Mouse (Mus musculus) embryonic facial prominence, embryonic 15.5 days (tissue): ENCODE data around the gene Fam107b. TPM values are rescaled to one million over a fixed set of nuclear protein-coding genes. Genes with fewer than 3 reads are reported as not detected.

Source experiments
- ATAC-seq: fragments of 200-750 bp; cut with Nextera tagmentation; 2 replicates; pipeline ENCODE4 v1.8.0; 2017; ENCODE audit warnings: low read depth, moderate TSS enrichment; ENCODE audit not compliant: insufficient number of reproducible peaks, low FRiP score, low TSS enrichment
- H3K27ac ChIP-seq: fragments of 300-500 bp; sonication (generic); replicated peaks from 2 replicates; pipeline ENCODE4 v1.5.1; 2015; ENCODE audit warnings: mild to moderate bottlenecking, inconsistent platforms
- H3K27me3 ChIP-seq: fragments of 300-500 bp; sonication (generic); 2 replicates; pipeline ENCODE4 v1.6.1; 2015; ENCODE audit warnings: inconsistent platforms
- H3K36me3 ChIP-seq: fragments of 300-500 bp; sonication (generic); 2 replicates; pipeline ENCODE4 v1.6.1; 2015; ENCODE audit warnings: mild to moderate bottlenecking, inconsistent platforms
- H3K4me1 ChIP-seq: fragments of 300-500 bp; sonication (generic); 2 replicates; pipeline ENCODE4 v1.6.1; 2015; ENCODE audit warnings: inconsistent platforms
- H3K4me2 ChIP-seq: fragments of 300-500 bp; sonication (generic); replicated peaks from 2 replicates; pipeline ENCODE4 v1.6.1; 2015; ENCODE audit warnings: mild to moderate bottlenecking, inconsistent platforms
- H3K4me3 ChIP-seq: fragments of 300-500 bp; sonication (generic); replicated peaks from 2 replicates; pipeline ENCODE4 v1.5.1; 2015; ENCODE audit warnings: mild to moderate bottlenecking, inconsistent platforms
- H3K9ac ChIP-seq: fragments of 300-500 bp; sonication (generic); 2 replicates; pipeline ENCODE4 v1.6.1; 2015; ENCODE audit warnings: inconsistent platforms
- H3K9me3 ChIP-seq: fragments of 300-500 bp; sonication (generic); replicated peaks from 2 replicates; pipeline ENCODE4 v1.6.1; 2016; ENCODE audit warnings: inconsistent platforms
- WGBS: fragments of 180-500 bp; shearing (Covaris S2); methylation state at CpG from one replicate; pipeline ENCODE4 v1.1.7; 2015; 5-methylcytosine and 5-hydroxymethylcytosine counted together
- polyA plus RNA-seq: library from polyadenylated mRNA; unstranded; fragments of >200 nt; fragmentation: Nextera tagmentation; extraction: Ambion mirVana; gene quantifications from 2 replicates; pipeline ENCODE4 v1.2.1, GENCODE M21; 2015

Fam107b gene
- 34.8 and 42.7 TPM in 2 replicates for polyA plus RNA-seq

- Histone ChIP-seq H3K27me3 (no peaks in the 10 kb centered on the region), H3K4me1 (no peaks in the 10 kb centered on the region), H3K4me2 (no peak within 1 kb of the TSS), H3K9me3 (no peaks in the 10 kb centered on the region), H3K9ac (no peak within 1 kb of the TSS), H3K4me3 (no peak within 1 kb of the TSS), H3K27ac (no peak within 1 kb of the TSS), H3K36me3 (no peaks in the 10 kb centered on the region)
- no peak for ATAC-seq
- WGBS, result 50% methylated on average over 12 of the region's 12 CpGs
Observed at GRCm38 (mm10) chr2:3570186-3570585, at the start of gene Fam107b. Fam107b (plus strand) TSS chr2:3570488.

DNA sequence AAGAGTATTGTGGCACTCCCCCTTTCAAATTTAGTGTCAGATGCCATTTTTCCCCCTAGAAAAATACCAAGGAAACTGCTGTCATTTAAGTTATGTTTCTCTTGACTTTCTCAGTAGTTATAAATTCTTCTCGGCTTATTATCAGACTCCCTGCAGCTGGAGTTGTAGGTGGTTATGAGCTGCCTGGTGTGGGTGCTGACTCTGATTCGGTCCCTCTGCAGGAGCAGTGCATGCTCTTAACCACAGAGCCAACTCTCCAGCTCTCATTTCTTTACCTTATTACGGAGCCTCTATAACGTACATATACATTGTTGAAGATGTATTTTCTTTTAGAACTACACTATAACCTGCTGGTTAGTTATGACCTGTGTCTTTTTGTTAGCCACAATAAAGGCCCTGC is 47.7 kb upstream of the Fam107b start:
- H3K4me3 ChIP-seq, result no peak overlapping the region
- no peak overlapping the region for H3K27ac ChIP-seq
- no peak for ATAC-seq
- no peaks in the 10 kb centered on the region for H3K27me3 ChIP-seq
- H3K36me3 ChIP-seq, result no peaks in the 10 kb centered on the region
- H3K4me1 ChIP-seq, result no peaks in the 10 kb centered on the region
- no peak overlapping the region for H3K4me2 ChIP-seq
- H3K9me3 ChIP-seq, result no peaks in the 10 kb centered on the region
- WGBS, result 78% methylated on average over 4 of the region's 4 CpGs
- H3K9ac ChIP-seq, result no peak overlapping the region

GRCm38 (mm10) chr2:3526288-3526687 is 44.0 kb upstream of the Fam107b start:
- Histone ChIP-seq H3K27ac (no peak overlapping the region), H3K36me3 (no peaks in the 10 kb centered on the region), H3K9ac (no peak overlapping the region), H3K4me1 (no peaks in the 10 kb centered on the region), H3K9me3 (no peaks in the 10 kb centered on the region), H3K27me3 (no peaks in the 10 kb centered on the region), H3K4me2 (no peak overlapping the region), H3K4me3 (no peak overlapping the region)
- ATAC-seq, result no peak
- 77% methylated on average over 6 of the region's 6 CpGs for WGBS

GRCm38 (mm10) chr2:3541307-3542079 is 28.8 kb upstream of the Fam107b start:
- Histone ChIP-seq H3K9ac (no peak overlapping the region), H3K36me3 (no peaks in the 10 kb centered on the region), H3K27ac (no peak overlapping the region), H3K27me3 (0 out of 2 replicates have a peak, but pooled peaks cover 3% of the 10 kb centered on the region), H3K4me2 (no peak overlapping the region), H3K4me1 (no peaks in the 10 kb centered on the region), H3K9me3 (no peaks in the 10 kb centered on the region), H3K4me3 (no peak overlapping the region)
- no peak for ATAC-seq
- 62% methylated on average over 9 of the region's 9 CpGs for WGBS

- ATAC-seq, result no peak
- WGBS, result 61% methylated on average over 2 of the region's 2 CpGs
- Histone ChIP-seq H3K9me3 (no peaks in the 10 kb centered on the region), H3K9ac (no peak overlapping the region), H3K27ac (no peak overlapping the region), H3K4me1 (no peaks in the 10 kb centered on the region), H3K36me3 (no peaks in the 10 kb centered on the region), H3K4me2 (no peak overlapping the region), H3K27me3 (0 out of 2 replicates have a peak, but pooled peaks cover 3% of the 10 kb centered on the region), H3K4me3 (no peak overlapping the region)
Observed at GRCm38 (mm10) chr2:3546055-3546454, 24.2 kb upstream of the Fam107b start.

DNA sequence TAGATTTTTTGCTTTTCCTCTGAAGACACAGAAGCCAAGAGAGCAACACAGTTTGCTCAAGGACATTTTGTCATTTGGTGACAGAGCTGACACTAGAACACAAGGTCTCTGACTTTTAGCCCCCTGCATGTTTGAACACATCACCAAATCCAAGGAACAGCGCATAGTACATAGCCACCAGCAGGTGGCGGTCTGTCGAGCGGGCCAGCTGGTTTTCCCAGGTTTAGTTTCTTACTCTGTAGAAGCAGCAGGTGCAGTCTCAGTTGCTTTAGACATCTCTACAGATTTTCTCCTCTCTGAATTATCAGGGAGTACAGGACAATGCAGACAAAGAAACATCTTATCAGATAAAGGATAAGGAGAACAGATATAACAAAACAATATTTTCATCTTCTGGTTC is 23.7 kb upstream of the Fam107b start:
- WGBS, result 1% methylated on average over 4 of the region's 4 CpGs
- ATAC-seq, result no peak
- Histone ChIP-seq H3K4me1 (no peaks in the 10 kb centered on the region), H3K9me3 (no peaks in the 10 kb centered on the region), H3K27me3 (0 out of 2 replicates have a peak, but pooled peaks cover 3% of the 10 kb centered on the region), H3K9ac (no peak overlapping the region), H3K4me3 (no peak overlapping the region), H3K4me2 (no peak overlapping the region), H3K27ac (no peak overlapping the region), H3K36me3 (no peaks in the 10 kb centered on the region)

DNA sequence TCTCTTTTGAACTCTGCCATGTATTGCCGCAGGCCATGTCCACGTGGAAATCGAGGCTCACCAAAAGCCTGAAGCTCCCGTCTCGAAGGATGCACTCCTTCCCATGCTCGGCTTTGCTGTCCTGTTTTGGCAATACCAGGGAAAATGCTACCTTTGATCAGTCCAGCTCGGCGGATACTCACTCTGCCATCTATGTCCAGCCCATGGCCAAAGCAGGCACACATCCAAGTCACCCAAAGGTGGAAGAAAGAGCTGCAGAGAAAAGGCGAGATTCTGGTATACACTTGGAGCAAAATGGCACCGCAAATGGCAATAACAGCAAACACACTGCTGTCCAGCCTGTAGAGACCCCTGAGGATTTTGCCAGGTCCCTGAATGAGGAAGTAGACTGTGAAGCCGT is 318 bp downstream of the Fam107b start:
- no peaks in the 10 kb centered on the region for H3K9me3 ChIP-seq
- WGBS, result 78% methylated on average over 11 of the region's 11 CpGs
- H3K4me3 ChIP-seq, result no peak overlapping the region
- H3K4me2 ChIP-seq, result no peak overlapping the region
- H3K9ac ChIP-seq, result no peak overlapping the region
- ATAC-seq, result no peak
- no peaks in the 10 kb centered on the region for H3K27me3 ChIP-seq
- no peaks in the 10 kb centered on the region for H3K36me3 ChIP-seq
- H3K4me1 ChIP-seq, result no peaks in the 10 kb centered on the region
- H3K27ac ChIP-seq, result no peak overlapping the region

DNA sequence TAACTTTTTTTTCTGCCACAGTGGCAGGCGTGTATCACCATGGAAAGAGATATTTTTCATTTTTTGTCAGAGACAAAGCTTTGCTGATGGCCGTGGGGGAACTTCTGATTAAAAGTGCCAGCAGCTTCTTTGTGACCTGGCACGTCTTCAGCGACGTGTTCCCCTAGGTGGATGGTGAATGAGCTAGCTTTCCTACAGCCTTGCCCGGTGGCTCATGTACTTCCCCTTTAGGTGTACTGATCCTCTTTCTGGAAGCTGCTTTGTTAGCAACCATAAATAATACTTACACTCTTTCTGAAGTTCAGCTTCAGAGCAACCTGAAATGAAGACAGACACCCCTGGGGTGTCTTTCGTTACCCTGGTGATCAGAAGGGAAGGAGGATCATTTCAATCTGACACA is 3.6 kb downstream of the Fam107b start:
- H3K4me2 ChIP-seq, result no peak overlapping the region
- no peak overlapping the region for H3K27ac ChIP-seq
- no peaks in the 10 kb centered on the region for H3K36me3 ChIP-seq
- no peak overlapping the region for H3K4me3 ChIP-seq
- no peaks in the 10 kb centered on the region for H3K4me1 ChIP-seq
- H3K9ac ChIP-seq, result no peak overlapping the region
- H3K9me3 ChIP-seq, result no peaks in the 10 kb centered on the region
- ATAC-seq, result no peak
- 71% methylated on average over 7 of the region's 7 CpGs for WGBS
- no peaks in the 10 kb centered on the region for H3K27me3 ChIP-seq

DNA sequence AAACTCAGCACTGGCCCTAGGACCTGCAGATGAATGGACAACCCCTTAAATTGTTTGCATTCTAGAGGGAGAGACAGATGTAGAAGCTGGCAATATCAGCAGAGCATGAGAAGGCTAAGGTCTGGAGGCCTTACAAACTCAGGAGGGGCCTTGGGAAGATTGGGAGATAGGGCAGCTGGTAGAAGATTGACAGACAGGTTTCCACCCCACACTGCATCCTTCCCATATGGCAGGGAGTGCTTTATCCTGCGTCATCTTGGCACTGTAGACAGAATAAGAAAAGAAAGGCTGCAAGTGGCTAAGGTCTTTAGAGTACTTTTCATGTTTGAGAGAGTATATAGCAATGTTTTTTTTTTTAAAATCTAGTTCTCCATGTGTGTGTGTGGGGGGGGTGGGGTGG is 4.9 kb downstream of the Fam107b start:
- H3K36me3 ChIP-seq, result no peaks in the 10 kb centered on the region
- no peak overlapping the region for H3K4me2 ChIP-seq
- 75% methylated on average over 1 of the region's 1 CpGs for WGBS
- ATAC-seq, result no peak
- H3K9ac ChIP-seq, result no peak overlapping the region
- H3K27me3 ChIP-seq, result no peaks in the 10 kb centered on the region
- H3K9me3 ChIP-seq, result no peaks in the 10 kb centered on the region
- no peaks in the 10 kb centered on the region for H3K4me1 ChIP-seq
- no peak overlapping the region for H3K4me3 ChIP-seq
- H3K27ac ChIP-seq, result no peak overlapping the region

GRCm38 (mm10) chr2:3576346-3576745 is 6.1 kb downstream of the Fam107b start:
- no peak overlapping the region for H3K4me2 ChIP-seq
- H3K9ac ChIP-seq, result no peak overlapping the region
- no peak overlapping the region for H3K27ac ChIP-seq
- no peaks in the 10 kb centered on the region for H3K36me3 ChIP-seq
- H3K9me3 ChIP-seq, result no peaks in the 10 kb centered on the region
- no peak overlapping the region for H3K4me3 ChIP-seq
- no peak for ATAC-seq
- H3K4me1 ChIP-seq, result no peaks in the 10 kb centered on the region
- WGBS, result 65% methylated on average over 1 of the region's 1 CpGs
- H3K27me3 ChIP-seq, result no peaks in the 10 kb centered on the region

- no peaks in the 10 kb centered on the region for H3K4me1 ChIP-seq
- no peaks in the 10 kb centered on the region for H3K27me3 ChIP-seq
- whole genome bisulfite sequencing, result 50% methylated on average over 1 of the region's 1 CpGs
- ATAC-seq, result no peak
- no peak overlapping the region for H3K9ac ChIP-seq
- H3K9me3 ChIP-seq, result no peaks in the 10 kb centered on the region
- no peaks in the 10 kb centered on the region for H3K36me3 ChIP-seq
- H3K4me3 ChIP-seq, result no peak overlapping the region
- no peak overlapping the region for H3K27ac ChIP-seq
- H3K4me2 ChIP-seq, result no peak overlapping the region
Observed at GRCm38 (mm10) chr2:3577216-3577615, 6.9 kb downstream of the Fam107b start.
